Mouse (Mus musculus): Measurements from ENCODE around the gene Hlcs.

GRCm38 (mm10) chr16:94358091-94358490, 44.7 kb upstream of the Hlcs start:
- no peak for TF ChIP-seq CTCF (IDR thresholded peaks at IDR 0.05; ENCODE audit: control insufficient read depth, insufficient read depth, low read length)
- no peak for TF ChIP-seq POLR2A (IDR thresholded peaks at IDR 0.05; ENCODE audit: borderline replicate concordance, control insufficient read depth, low read depth, low read length)

Data from bone marrow, adult 2 months (tissue).